Mouse (Mus musculus): ENCODE results near the gene Etfrf1.

Gene Etfrf1

GRCm38 (mm10) chr6:145224246-145224645, 13.3 kb downstream of the Etfrf1 start:
- DNase-seq (ENCODE audit: low spot score in 2 of 2), result no peak

GRCm38 (mm10) chr6:145226296-145226695, 15.4 kb downstream of the Etfrf1 start:
- DNase-seq (ENCODE audit: low spot score in 2 of 2), result no peak

- no peak for DNase-seq (ENCODE audit: low spot score in 2 of 2)
These were observed 23.5 kb downstream of the Etfrf1 start for GRCm38 (mm10) chr6:145234391-145234790.

GRCm38 (mm10) chr6:145235367-145235766, 24.4 kb downstream of the Etfrf1 start:
- DNase-seq (ENCODE audit: low spot score in 2 of 2), result no peak

GRCm38 (mm10) chr6:145237148-145237547, 26.2 kb downstream of the Etfrf1 start:
- DNase-seq (ENCODE audit: low spot score in 2 of 2), result no peak

GRCm38 (mm10) chr6:145240285-145240684, 29.4 kb downstream of the Etfrf1 start:
- DNase-seq (ENCODE audit: low spot score in 2 of 2), result no peak

GRCm38 (mm10) chr6:145242521-145242920, 31.6 kb downstream of the Etfrf1 start:
- no peak for DNase-seq (ENCODE audit: low spot score in 2 of 2)

- DNase-seq (ENCODE audit: low spot score in 2 of 2), result no peak
These were observed 35.9 kb downstream of the Etfrf1 start for GRCm38 (mm10) chr6:145246841-145247240.

- no peak for DNase-seq (ENCODE audit: low spot score in 2 of 2)
These were observed 37.0 kb downstream of the Etfrf1 start for GRCm38 (mm10) chr6:145247886-145248285.

- DNase-seq (ENCODE audit: low spot score in 2 of 2), result peak; percentile 24 to 42
These were observed 38.6 kb downstream of the Etfrf1 start for GRCm38 (mm10) chr6:145249291-145250184.

GRCm38 (mm10) chr6:145250185-145250791, 39.4 kb downstream of the Etfrf1 start, which contains the start of gene Kras:
Gene Kras (minus strand): TSS chr6:145250239.
- DNase-seq (ENCODE audit: low spot score in 2 of 2), result peak; percentile 72 to 78

- peak; percentile 43 to 59 for DNase-seq (ENCODE audit: low spot score in 2 of 2)
These were observed 39.9 kb downstream of the Etfrf1 start for GRCm38 (mm10) chr6:145250820-145251219.

GRCm38 (mm10) chr6:145255952-145256700, 45.2 kb downstream of the Etfrf1 start:
- DNase-seq (ENCODE audit: low spot score in 2 of 2), result no peak

- DNase-seq (ENCODE audit: low spot score in 2 of 2), result no peak
These were observed 45.8 kb downstream of the Etfrf1 start for GRCm38 (mm10) chr6:145256701-145257073.

- DNase-seq (ENCODE audit: low spot score in 2 of 2), result no peak
These were observed 51.4 kb downstream of the Etfrf1 start for GRCm38 (mm10) chr6:145262314-145262713.

Data from right cerebral cortex, postnatal 36 days (tissue).